Mouse (Mus musculus): ENCODE measurements around the gene Khnyn. TPM values are rescaled to one million over a fixed set of nuclear protein-coding genes. Genes with fewer than 3 reads are reported as not detected.

Khnyn gene
- polyA plus RNA-seq, 1 experiment from 2014 or later = 12.8 TPM

GRCm38 (mm10) chr14:55929263-55929997, 44.7 kb downstream of the Khnyn start:
- Histone ChIP-seq H3K36me3 (no peaks in the 10 kb centered on the region), H3K9ac (no peak overlapping the region), H3K27me3 (replicated peaks) (no peaks in the 10 kb centered on the region), H3K4me3 (no peak overlapping the region), H3K4me1 (peaks cover 33% of the 10 kb centered on the region), H3K4me2 (no peak overlapping the region), H3K27ac (no peak overlapping the region), H3K9me3 (replicated peaks) (no peaks in the 10 kb centered on the region)
- ATAC-seq = no peak
- 40% methylated on average over 12 of the region's 12 CpGs for WGBS (ENCODE audit: insufficient replicate concordance)

- H3K9me3 ChIP-seq (replicated peaks) = no peaks in the 10 kb centered on the region
- no peaks in the 10 kb centered on the region for H3K36me3 ChIP-seq
- H3K4me2 ChIP-seq = no peak overlapping the region
- H3K4me3 ChIP-seq = no peak overlapping the region
- H3K27ac ChIP-seq = no peak overlapping the region
- no peaks in the 10 kb centered on the region for H3K27me3 ChIP-seq (replicated peaks)
- WGBS (ENCODE audit: insufficient replicate concordance) = 39% methylated on average over 7 of the region's 7 CpGs
- peaks cover 10% of the 10 kb centered on the region; the same call in 1 of the 2 replicates for H3K4me1 ChIP-seq
- ATAC-seq = no peak
- H3K9ac ChIP-seq = no peak overlapping the region
Measured at GRCm38 (mm10) chr14:55933586-55933985, 48.8 kb downstream of the Khnyn start.

- no peak for ATAC-seq
- Histone ChIP-seq H3K4me2 (no peak overlapping the region), H3K4me1 (peaks cover 5% of the 10 kb centered on the region; the same call in 1 of the 2 replicates), H3K4me3 (no peak overlapping the region), H3K36me3 (no peaks in the 10 kb centered on the region), H3K27ac (no peak overlapping the region), H3K9ac (no peak overlapping the region), H3K9me3 (replicated peaks) (no peaks in the 10 kb centered on the region), H3K27me3 (replicated peaks) (peaks cover 4% of the 10 kb centered on the region; the same call in 1 of the 2 replicates)
- WGBS (ENCODE audit: insufficient replicate concordance) = 40% methylated on average over 7 of the region's 7 CpGs
Measured at GRCm38 (mm10) chr14:55940070-55940800, 55.5 kb downstream of the Khnyn start.

- Histone ChIP-seq H3K36me3 (no peaks in the 10 kb centered on the region), H3K4me3 (no peak overlapping the region), H3K4me2 (no peak overlapping the region), H3K27me3 (replicated peaks) (peaks cover 4% of the 10 kb centered on the region; the same call in 1 of the 2 replicates), H3K9ac (no peak overlapping the region), H3K4me1 (peaks cover 9% of the 10 kb centered on the region; the same call in 1 of the 2 replicates), H3K9me3 (replicated peaks) (no peaks in the 10 kb centered on the region), H3K27ac (no peak overlapping the region)
- peak; percentile 27; the same call in 1 of the 2 replicates for ATAC-seq
- 35% methylated on average over 11 of the region's 11 CpGs for WGBS (ENCODE audit: insufficient replicate concordance)
Measured at GRCm38 (mm10) chr14:55943601-55944000, 58.9 kb downstream of the Khnyn start.

- ATAC-seq = no peak
- Histone ChIP-seq H3K27me3 (replicated peaks) (no peaks in the 10 kb centered on the region; the same call in 1 of the 2 replicates), H3K27ac (no peak within 1 kb of the TSS), H3K4me2 (no peak within 1 kb of the TSS), H3K4me1 (peaks cover 9% of the 10 kb centered on the region; the same call in 1 of the 2 replicates), H3K36me3 (no peaks in the 10 kb centered on the region), H3K9ac (no peak within 1 kb of the TSS), H3K4me3 (no peak within 1 kb of the TSS), H3K9me3 (replicated peaks) (no peaks in the 10 kb centered on the region)
- 37% methylated on average over 4 of the region's 4 CpGs for WGBS (ENCODE audit: insufficient replicate concordance)
Measured at GRCm38 (mm10) chr14:55944575-55944974, 59.8 kb downstream of the Khnyn start, which contains the start of gene Cma1. Cma1 (minus strand) TSS chr14:55944675.

GRCm38 (mm10) chr14:55946269-55946969, 61.7 kb downstream of the Khnyn start:
- no peak overlapping the region for H3K27ac ChIP-seq
- WGBS (ENCODE audit: insufficient replicate concordance) = 18% methylated on average over 2 of the region's 2 CpGs
- ATAC-seq = no peak

More at GRCm38 (mm10) chr14:55946269-55946969, 61.7 kb downstream of the Khnyn start:
- Histone ChIP-seq H3K9me3 (replicated peaks) (no peaks in the 10 kb centered on the region), H3K36me3 (no peaks in the 10 kb centered on the region), H3K9ac (no peak overlapping the region), H3K4me3 (no peak overlapping the region), H3K27me3 (replicated peaks) (no peaks in the 10 kb centered on the region; the same call in 1 of the 2 replicates), H3K4me1 (peaks cover 16% of the 10 kb centered on the region), H3K4me2 (no peak overlapping the region)

Other genes with a start within 250 kb of the Khnyn start
- gene Ipo4, start 249.0 kb upstream of the Khnyn start, polyA plus RNA-seq (2016; fragmentation: Nextera tagmentation; extraction: Ambion mirVana) = 46.0 and 48.8 TPM in 2 replicates
- 1.8 and 2.8 TPM in 2 replicates for gene Gm49378, start 247.1 kb upstream of the Khnyn start, polyA plus RNA-seq (2016; fragmentation: Nextera tagmentation; extraction: Ambion mirVana)
- 64.9 and 69.7 TPM in 2 replicates for gene Tm9sf1, start 241.1 kb upstream of the Khnyn start, polyA plus RNA-seq (2016; fragmentation: Nextera tagmentation; extraction: Ambion mirVana)
- 0.18 and 0.30 TPM in 2 replicates for gene Tssk4, start 234.8 kb upstream of the Khnyn start, polyA plus RNA-seq (2016; fragmentation: Nextera tagmentation; extraction: Ambion mirVana)
- gene Mdp1, start 224.4 kb upstream of the Khnyn start, polyA plus RNA-seq (2016; fragmentation: Nextera tagmentation; extraction: Ambion mirVana) = 27.5 and 28.1 TPM in 2 replicates
- gene Gmpr2, start 213.0 kb upstream of the Khnyn start, polyA plus RNA-seq (2016; fragmentation: Nextera tagmentation; extraction: Ambion mirVana) = 36.8 and 39.1 TPM in 2 replicates
- 322 and 329 TPM in 2 replicates for gene Nedd8, start 212.8 kb upstream of the Khnyn start, polyA plus RNA-seq (2016; fragmentation: Nextera tagmentation; extraction: Ambion mirVana)
- gene Tinf2, start 203.1 kb upstream of the Khnyn start, polyA plus RNA-seq (2016; fragmentation: Nextera tagmentation; extraction: Ambion mirVana) = 31.9 and 32.2 TPM in 2 replicates
- 1.6 and 2.1 TPM in 2 replicates for gene Tgm1, start 171.0 kb upstream of the Khnyn start, polyA plus RNA-seq (2016; fragmentation: Nextera tagmentation; extraction: Ambion mirVana)
- 18.3 and 18.9 TPM in 2 replicates for gene Rabggta, start 162.7 kb upstream of the Khnyn start, polyA plus RNA-seq (2016; fragmentation: Nextera tagmentation; extraction: Ambion mirVana)
- 34.3 and 35.2 TPM in 2 replicates for gene Dhrs1, start 139.3 kb upstream of the Khnyn start, polyA plus RNA-seq (2016; fragmentation: Nextera tagmentation; extraction: Ambion mirVana)
- gene Nop9, start 139.3 kb upstream of the Khnyn start, polyA plus RNA-seq (2016; fragmentation: Nextera tagmentation; extraction: Ambion mirVana) = 56.0 and 59.4 TPM in 2 replicates
- gene Cideb, start 126.5 kb upstream of the Khnyn start, polyA plus RNA-seq (2016; fragmentation: Nextera tagmentation; extraction: Ambion mirVana) = 10.7 and 11.2 TPM in 2 replicates
- gene Ltb4r2, start 123.5 kb upstream of the Khnyn start, polyA plus RNA-seq (2016; fragmentation: Nextera tagmentation; extraction: Ambion mirVana) = 1.3 and 1.8 TPM in 2 replicates
- gene Ltb4r1, start 119.0 kb upstream of the Khnyn start, polyA plus RNA-seq (2016; fragmentation: Nextera tagmentation; extraction: Ambion mirVana) = 3.1 and 3.6 TPM in 2 replicates
- gene Adcy4, start 100.9 kb upstream of the Khnyn start, polyA plus RNA-seq (2016; fragmentation: Nextera tagmentation; extraction: Ambion mirVana) = 2.9 and 3.6 TPM in 2 replicates
- gene Ripk3, start 96.1 kb upstream of the Khnyn start, polyA plus RNA-seq (2016; fragmentation: Nextera tagmentation; extraction: Ambion mirVana) = 29.1 and 30.0 TPM in 2 replicates
- 3.3 and 5.3 TPM in 2 replicates for gene Nfatc4, start 61.8 kb upstream of the Khnyn start, polyA plus RNA-seq (2016; fragmentation: Nextera tagmentation; extraction: Ambion mirVana)
- gene Nynrin, start 30.9 kb upstream of the Khnyn start, polyA plus RNA-seq (2016; fragmentation: Nextera tagmentation; extraction: Ambion mirVana) = 7.0 and 8.2 TPM in 2 replicates
- gene Cbln3, start 555 bp upstream of the Khnyn start, polyA plus RNA-seq (2016; fragmentation: Nextera tagmentation; extraction: Ambion mirVana) = 0.25 TPM in 2 replicates
- 14.0 and 15.3 TPM in 2 replicates for gene Sdr39u1, start 15.3 kb downstream of the Khnyn start, polyA plus RNA-seq (2016; fragmentation: Nextera tagmentation; extraction: Ambion mirVana)
- not detected in 2 replicates for gene Cma1, start 59.7 kb downstream of the Khnyn start, polyA plus RNA-seq (2016; fragmentation: Nextera tagmentation; extraction: Ambion mirVana)
- not detected in 2 replicates for gene Cma2, start 66.0 kb downstream of the Khnyn start, polyA plus RNA-seq (2016; fragmentation: Nextera tagmentation; extraction: Ambion mirVana)
- not detected in 2 replicates for gene Mcpt1, start 133.0 kb downstream of the Khnyn start, polyA plus RNA-seq (2016; fragmentation: Nextera tagmentation; extraction: Ambion mirVana)
- not detected in 2 replicates for gene Mcpt9, start 145.5 kb downstream of the Khnyn start, polyA plus RNA-seq (2016; fragmentation: Nextera tagmentation; extraction: Ambion mirVana)
- gene Mcpt2, start 157.1 kb downstream of the Khnyn start, polyA plus RNA-seq (2016; fragmentation: Nextera tagmentation; extraction: Ambion mirVana) = 0.12 TPM in 1 of 2 replicates, not detected in the other
- gene Mcpt4, start 177.4 kb downstream of the Khnyn start, polyA plus RNA-seq (2016; fragmentation: Nextera tagmentation; extraction: Ambion mirVana) = not detected in 2 replicates
- gene Mcpt8, start 200.3 kb downstream of the Khnyn start, polyA plus RNA-seq (2016; fragmentation: Nextera tagmentation; extraction: Ambion mirVana) = 0.20 TPM in 1 of 2 replicates, not detected in the other
- 4.0 and 5.3 TPM in 2 replicates for gene Ctsg, start 217.6 kb downstream of the Khnyn start, polyA plus RNA-seq (2016; fragmentation: Nextera tagmentation; extraction: Ambion mirVana)
- gene Gzme, start 235.7 kb downstream of the Khnyn start, polyA plus RNA-seq (2016; fragmentation: Nextera tagmentation; extraction: Ambion mirVana) = not detected in 2 replicates
- not detected in 2 replicates for gene Gzmd, start 247.7 kb downstream of the Khnyn start, polyA plus RNA-seq (2016; fragmentation: Nextera tagmentation; extraction: Ambion mirVana)